Mouse (Mus musculus) Patski (cell line): ENCODE data around the gene Idnk. TPM values are rescaled to one million over a fixed set of nuclear protein-coding genes. Genes with fewer than 3 reads are reported as not detected.
A peak's percentile ranks its signal among the peaks of the same experiment; 100 is the strongest.

Experiments used
- ATAC-seq: fragments of 100-300 bp; one replicate; pipeline ENCODE4 v1.8.0; 2021
- CTCF ChIA-PET: fragments of 350-600 bp; sonication (Branson Sonifier 250); formaldehyde crosslinking; loops from one replicate; lab custom pipeline; 2022; ENCODE audit warnings: inconsistent platforms; lab: Charles Lee
- POLR2A ChIA-PET: fragments of 350-600 bp; sonication (Branson Sonifier 250); formaldehyde crosslinking; loops from one replicate; lab custom pipeline; 2022; ENCODE audit warnings: antibody characterized with exemption, inconsistent platforms; lab: Charles Lee
- DNase-seq: peaks from one replicate; pipeline ENCODE4 v3.0.0-alpha.2; 2011; ENCODE audit warnings: low read depth, low spot score
- H3K27me3 ChIP-seq: fragments of 371-371 bp; one replicate; pipeline ENCODE4 v1.5.1; 2021
- CTCF ChIP-seq: fragments of 100-300 bp; IDR thresholded peaks from one replicate; pipeline ENCODE4 v1.5.1; 2021
- in situ Hi-C: fragments of 300-500 bp; cut with MboI; formaldehyde crosslinking; loops from 3 replicates; pipeline ENCODE4 v1.11.1; 2018; ENCODE audit warnings: low pct_unique_long_range_greater_than_20kb, mixed read lengths
- polyA plus RNA-seq: library from polyadenylated mRNA; unstranded; gene quantifications from one replicate; pipeline ENCODE4 v1.2.3, GENCODE M21; 2021

The Idnk gene
- 29.4 TPM for polyA plus RNA-seq

GRCm38 (mm10) chr13:58157447-58158098 is at the start of gene Idnk:
TSS of gene Idnk (plus strand) at chr13:58157649.
- no peaks in the 10 kb centered on the region for H3K27me3 ChIP-seq
- ChIA-PET POLR2A (interaction anchor here (1.1 kb wide), 1 partner anchor 25 kb away, joined by 3 read pairs; no protein-coding TSS in a partner anchor), CTCF (interaction anchor here (1.0 to 2.3 kb wide), 5 partner anchors 9 to 432 kb away, joined by 3 to 9 read pairs (median 4); no protein-coding TSS in a partner anchor)
- in situ Hi-C loops = loop anchor here (10.0 kb wide), 2 partner anchors 227 to 387 kb away; partner anchors contain the start of gene 2210016F16Rik
- TF ChIP-seq CTCF = no peak
- ATAC-seq (peak; percentile 89), DNase-seq (no peak)

GRCm38 (mm10) chr13:58111306-58111705 is 46.1 kb upstream of the Idnk start:
- in situ Hi-C loops = loop anchor here (10.0 kb wide), 1 partner anchor 107 kb away; no protein-coding TSS in a partner anchor
- DNase-seq = no peak
- no peak for ATAC-seq
- ChIA-PET POLR2A (no interaction called here), CTCF (no interaction called here)
- no peaks in the 10 kb centered on the region for H3K27me3 ChIP-seq
- TF ChIP-seq CTCF = no peak

- TF ChIP-seq CTCF = no peak
- ChIA-PET POLR2A (no interaction called here), CTCF (no interaction called here)
- DNase-seq (no peak), ATAC-seq (no peak)
- in situ Hi-C loops = loop anchor here (10.0 kb wide), 1 partner anchor 107 kb away; no protein-coding TSS in a partner anchor
- no peaks in the 10 kb centered on the region for H3K27me3 ChIP-seq
Observed at GRCm38 (mm10) chr13:58112191-58112590, 45.3 kb upstream of the Idnk start.

GRCm38 (mm10) chr13:58112601-58113041 is 44.8 kb upstream of the Idnk start:
- DNase-seq = no peak
- ATAC-seq = no peak
- no peak for TF ChIP-seq CTCF
- CTCF ChIA-PET = no interaction called here
- in situ Hi-C loops = loop anchor here (10.0 kb wide), 1 partner anchor 108 kb away; no protein-coding TSS in a partner anchor
- POLR2A ChIA-PET = no interaction called here
- no peaks in the 10 kb centered on the region for H3K27me3 ChIP-seq

- ATAC-seq (no peak), DNase-seq (no peak)
- ChIA-PET CTCF (no interaction called here), POLR2A (no interaction called here)
- in situ Hi-C loops = loop anchor here (10.0 kb wide), 1 partner anchor 108 kb away; no protein-coding TSS in a partner anchor
- TF ChIP-seq CTCF = no peak
- H3K27me3 ChIP-seq = no peaks in the 10 kb centered on the region
Observed at GRCm38 (mm10) chr13:58113061-58113900, 44.2 kb upstream of the Idnk start, which contains the start of gene Klhl3. TSS of gene Klhl3 (minus strand) at chr13:58113592.

- ATAC-seq = peak; percentile 20
- no peaks in the 10 kb centered on the region for H3K27me3 ChIP-seq
- ChIA-PET CTCF (interaction anchor here (1.1 to 1.3 kb wide), 2 partner anchors 11 to 103 kb away, joined by 3 read pairs; no protein-coding TSS in a partner anchor), POLR2A (no interaction called here)
- no peak for TF ChIP-seq CTCF
- DNase-seq = no peak
- in situ Hi-C loops = loop anchor here (10.0 kb wide), 1 partner anchor 110 kb away; no protein-coding TSS in a partner anchor
Observed at GRCm38 (mm10) chr13:58115227-58115626, 42.2 kb upstream of the Idnk start.

GRCm38 (mm10) chr13:58116801-58117200 is 40.6 kb upstream of the Idnk start:
- POLR2A ChIA-PET = no interaction called here
- no peak for TF ChIP-seq CTCF
- in situ Hi-C loops = loop anchor here (10.0 kb wide), 1 partner anchor 112 kb away; no protein-coding TSS in a partner anchor
- ATAC-seq = no peak
- no peak for DNase-seq
- H3K27me3 ChIP-seq = no peaks in the 10 kb centered on the region
- CTCF ChIA-PET = interaction anchor here (0.7 to 1.3 kb wide), 3 partner anchors 9 to 104 kb away, joined by 3 to 4 read pairs (median 3); no protein-coding TSS in a partner anchor

GRCm38 (mm10) chr13:58117318-58118017 is 40.0 kb upstream of the Idnk start:
- ChIA-PET CTCF (interaction anchor here (0.7 to 1.3 kb wide), 3 partner anchors 9 to 105 kb away, joined by 3 to 4 read pairs (median 3); no protein-coding TSS in a partner anchor), POLR2A (no interaction called here)
- in situ Hi-C loops = loop anchor here (10.0 kb wide), 1 partner anchor 113 kb away; no protein-coding TSS in a partner anchor
- ATAC-seq = peak; percentile 80
- peak; percentile 67 for TF ChIP-seq CTCF
- no peak for DNase-seq
- no peaks in the 10 kb centered on the region for H3K27me3 ChIP-seq

GRCm38 (mm10) chr13:58122786-58123297 is 34.6 kb upstream of the Idnk start:
- CTCF ChIA-PET = interaction anchor here (1.9 kb wide), 1 partner anchor 27 kb away, joined by 5 read pairs; no protein-coding TSS in a partner anchor
- DNase-seq (no peak), ATAC-seq (no peak)
- POLR2A ChIA-PET = interaction anchor here (1.1 kb wide), 1 partner anchor 101 kb away, joined by 3 read pairs; no protein-coding TSS in a partner anchor
- TF ChIP-seq CTCF = no peak
- in situ Hi-C loops = no loop called here
- H3K27me3 ChIP-seq = no peaks in the 10 kb centered on the region
